Mouse (Mus musculus) lung, embryonic 16.5 days (tissue): ENCODE results near the gene Nat8f1. TPM values are rescaled to one million over a fixed set of nuclear protein-coding genes. Genes with fewer than 3 reads are reported as not detected.
"Not testable (repeated sequence)": the region's sequence is repeated elsewhere in the genome, so short reads cannot be mapped to it uniquely, and the experiment has no call there.

Experiments used
- ATAC-seq: fragments of 200-750 bp; cut with Nextera tagmentation; 2 replicates; pipeline ENCODE4 v1.8.0; 2017; ENCODE audit warnings: low read depth, mild to moderate bottlenecking, moderate library complexity
- H3K27ac ChIP-seq: fragments of 300-500 bp; sonication (generic); 2 replicates; pipeline ENCODE4 v1.5.1; 2014; ENCODE audit warnings: mild to moderate bottlenecking, control low read depth, low read length
- H3K27me3 ChIP-seq: fragments of 300-500 bp; sonication (generic); 2 replicates; pipeline ENCODE4 v1.6.1; 2014; ENCODE audit warnings: low read depth, low read length, mixed read lengths; ENCODE audit not compliant: control insufficient read depth, insufficient read depth
- H3K36me3 ChIP-seq: fragments of 300-500 bp; sonication (generic); 2 replicates; pipeline ENCODE4 v1.6.1; 2014; ENCODE audit warnings: low read length; ENCODE audit not compliant: control insufficient read depth, insufficient read depth
- H3K4me1 ChIP-seq: fragments of 300-500 bp; sonication (generic); replicated peaks from 2 replicates; pipeline ENCODE4 v1.6.1; 2014; ENCODE audit warnings: low read length, mixed read lengths; ENCODE audit not compliant: control insufficient read depth, insufficient read depth
- H3K4me2 ChIP-seq: fragments of 300-500 bp; sonication (generic); 2 replicates; pipeline ENCODE4 v1.6.1; 2014; ENCODE audit warnings: low read depth, low read length, control low read depth
- H3K4me3 ChIP-seq: fragments of 300-500 bp; sonication (generic); 2 replicates; pipeline ENCODE4 v1.5.1; 2014; ENCODE audit warnings: mild to moderate bottlenecking, low read length, control low read depth
- H3K9ac ChIP-seq: fragments of 300-500 bp; sonication (generic); 2 replicates; pipeline ENCODE4 v1.6.1; 2014; ENCODE audit warnings: low read length, control low read depth
- H3K9me3 ChIP-seq: fragments of 300-500 bp; sonication (generic); 2 replicates; pipeline ENCODE4 v1.6.1; 2016; ENCODE audit warnings: low read length; ENCODE audit not compliant: control insufficient read depth
- WGBS: fragments of 180-500 bp; shearing (Covaris S2); extraction: QIAGEN DNeasy Blood & Tissue Kit; methylation state at CpG from one replicate; pipeline ENCODE4 v1.1.7; 2014; 5-methylcytosine and 5-hydroxymethylcytosine counted together
- polyA plus RNA-seq: library from polyadenylated mRNA; unstranded; fragments of >200 nt; fragmentation: Nextera tagmentation; extraction: Ambion mirVana; gene quantifications from 2 replicates; pipeline ENCODE4 v1.2.1, GENCODE M21; 2015

Gene Nat8f1
- polyA plus RNA-seq, result 4.8 and 6.4 TPM in 2 replicates

- H3K9me3 ChIP-seq, H3K27me3 ChIP-seq, H3K36me3 ChIP-seq: not testable (repeated sequence)
- peak within 1 kb of the TSS; percentile 78 for H3K4me2 ChIP-seq
- peak within 1 kb of the TSS; percentile 81 for H3K9ac ChIP-seq
- peaks cover 11% of the 10 kb centered on the region for H3K4me1 ChIP-seq
- WGBS, result under 1% methylated on average over 57 of the region's 61 CpGs
- ATAC-seq, result peak; percentile 97
- H3K27ac ChIP-seq, result peak within 1 kb of the TSS; percentile 90
- peak within 1 kb of the TSS; percentile 75 for H3K4me3 ChIP-seq
Observed at GRCm38 (mm10) chr6:85915539-85916513, at the start of gene Nat8f1. Nat8f1 (minus strand) TSS chr6:85915687.

GRCm38 (mm10) chr6:85961101-85962091 lies 45.9 kb upstream of the Nat8f1 start, which contains the start of gene Dusp11:
Dusp11 (minus strand) TSS chr6:85961667.
- Histone ChIP-seq H3K4me3 (peak within 1 kb of the TSS; percentile 80), H3K27me3 (no peaks in the 10 kb centered on the region), H3K9me3 (no peaks in the 10 kb centered on the region), H3K27ac (peak within 1 kb of the TSS; percentile 100), H3K9ac (peak within 1 kb of the TSS; percentile 98), H3K36me3 (peaks cover 9% of the 10 kb centered on the region; the same call in 1 of the 2 replicates), H3K4me1 (peaks cover 11% of the 10 kb centered on the region), H3K4me2 (peak within 1 kb of the TSS; percentile 62)
- peak; percentile 96 for ATAC-seq
- WGBS, result under 1% methylated on average over 69 of the region's 70 CpGs

- Histone ChIP-seq H3K36me3 (peaks cover 33% of the 10 kb centered on the region), H3K9me3 (no peaks in the 10 kb centered on the region), H3K4me1 (peaks cover 9% of the 10 kb centered on the region), H3K27me3 (no peaks in the 10 kb centered on the region), H3K4me2 (no peak overlapping the region), H3K9ac (no peak overlapping the region), H3K27ac (no peak overlapping the region), H3K4me3 (no peak overlapping the region)
- 56% methylated on average over 3 of the region's 3 CpGs for WGBS
- no peak for ATAC-seq
Observed at GRCm38 (mm10) chr6:85957581-85957980, 42.1 kb upstream of the Nat8f1 start.

- Histone ChIP-seq H3K9ac (no peak overlapping the region), H3K36me3 (peaks cover 54% of the 10 kb centered on the region), H3K4me2 (no peak overlapping the region), H3K4me3 (no peak overlapping the region), H3K9me3 (no peaks in the 10 kb centered on the region), H3K4me1 (no peaks in the 10 kb centered on the region), H3K27ac (no peak overlapping the region), H3K27me3 (no peaks in the 10 kb centered on the region)
- WGBS, result 88% methylated on average over 6 of the region's 6 CpGs
- no peak for ATAC-seq
Observed at GRCm38 (mm10) chr6:85948549-85948948, 33.1 kb upstream of the Nat8f1 start.

- no peak for ATAC-seq
- Histone ChIP-seq H3K27me3 (no peaks in the 10 kb centered on the region), H3K4me2 (no peak overlapping the region), H3K27ac (no peak overlapping the region), H3K9ac (no peak overlapping the region), H3K36me3 (peaks cover 34% of the 10 kb centered on the region), H3K4me3 (no peak overlapping the region), H3K9me3 (no peaks in the 10 kb centered on the region), H3K4me1 (no peaks in the 10 kb centered on the region; the same call in 1 of the 2 replicates)
- 95% methylated on average over 3 of the region's 3 CpGs for WGBS
Observed at GRCm38 (mm10) chr6:85942469-85942868, 27.0 kb upstream of the Nat8f1 start.

- Histone ChIP-seq H3K36me3 (peaks cover 10% of the 10 kb centered on the region), H3K27ac (no peak overlapping the region), H3K4me1 (peaks cover 2% of the 10 kb centered on the region), H3K9me3 (no peaks in the 10 kb centered on the region), H3K4me2 (no peak overlapping the region), H3K4me3 (no peak overlapping the region), H3K9ac (no peak overlapping the region), H3K27me3 (no peaks in the 10 kb centered on the region)
- WGBS, result 62% methylated on average over 10 of the region's 10 CpGs
- ATAC-seq, result no peak
Observed at GRCm38 (mm10) chr6:85938701-85939100, 23.2 kb upstream of the Nat8f1 start.

GRCm38 (mm10) chr6:85936508-85937465 lies 21.3 kb upstream of the Nat8f1 start:
- 1% methylated on average over 47 of the region's 50 CpGs for WGBS
- H3K36me3 ChIP-seq, H3K9me3 ChIP-seq, H3K4me1 ChIP-seq, H3K27me3 ChIP-seq: not testable (repeated sequence)
- Histone ChIP-seq H3K9ac (peak overlapping the region; percentile 76), H3K4me3 (peak overlapping the region; percentile 56), H3K4me2 (peak overlapping the region; percentile 70), H3K27ac (peak overlapping the region; percentile 74)
- ATAC-seq, result peak; percentile 98

- 64% methylated on average over 3 of the region's 3 CpGs for WGBS
Observed at GRCm38 (mm10) chr6:85935646-85936045, 20.2 kb upstream of the Nat8f1 start.

More at GRCm38 (mm10) chr6:85935646-85936045, 20.2 kb upstream of the Nat8f1 start:
- Histone ChIP-seq H3K36me3 (no peaks in the 10 kb centered on the region), H3K9ac (no peak overlapping the region), H3K4me3 (no peak overlapping the region), H3K9me3 (no peaks in the 10 kb centered on the region), H3K4me2 (no peak overlapping the region), H3K27ac (no peak overlapping the region), H3K4me1 (peaks cover 2% of the 10 kb centered on the region), H3K27me3 (no peaks in the 10 kb centered on the region)
- no peak for ATAC-seq
